Mouse (Mus musculus) MEL (cell line): ENCODE data around the gene Clic4. TPM values are rescaled to one million over a fixed set of nuclear protein-coding genes. Genes with fewer than 3 reads are reported as not detected.
"Not testable (repeated sequence)": the region's sequence is repeated elsewhere in the genome, so short reads cannot be mapped to it uniquely, and the experiment has no call there.

Experiments
- DNase-seq: peaks from one replicate; pipeline ENCODE4 v3.0.0; 2011; ENCODE audit warnings: low read depth, low spot score
- H3K27ac ChIP-seq: 2 replicates; pipeline ENCODE4 v1.5.1; 2012; ENCODE audit warnings: low read depth, mild to moderate bottlenecking, control low read depth, low read length, moderate library complexity; ENCODE audit not compliant: control insufficient read depth
- H3K27me3 ChIP-seq, 2 experiments: fragments of 150-350 bp in 1 of 2; sonication (generic) in 1 of 2; 2 replicates each; pipeline ENCODE4 v1.6.1; 2012; ENCODE audit warnings: low read length in 2 of 2, mild to moderate bottlenecking in 2 of 2, improper control_type of control experiment in 1 of 2, moderate library complexity in 1 of 2; ENCODE audit not compliant: insufficient read depth in 2 of 2, control insufficient read depth in 1 of 2
- H3K36me3 ChIP-seq, 2 experiments: 2 replicates each; pipeline ENCODE4 v1.6.1; 2012 to 2014; ENCODE audit warnings: low read length in 2 of 2, improper control_type of control experiment in 1 of 2, inconsistent platforms in 1 of 2, mild to moderate bottlenecking in 1 of 2; ENCODE audit not compliant: insufficient read depth in 2 of 2, control insufficient read depth in 1 of 2
- H3K4me1 ChIP-seq, 2 experiments: fragments of 150-350 bp in 1 of 2; sonication (generic) in 1 of 2; 2 replicates each; pipeline ENCODE4 v1.6.1; 2012; ENCODE audit warnings: low read length in 2 of 2, improper control_type of control experiment in 1 of 2, mild to moderate bottlenecking in 1 of 2; ENCODE audit not compliant: insufficient read depth in 2 of 2, control insufficient read depth in 1 of 2
- H3K4me3 ChIP-seq, 2 experiments: fragments of 150-350 bp in 1 of 2; sonication (generic) in 1 of 2; 2 replicates each; pipeline ENCODE4 v1.5.1; 2012; ENCODE audit warnings: low read depth in 2 of 2, low read length in 2 of 2, mild to moderate bottlenecking in 2 of 2, moderate library complexity in 2 of 2, control low read depth in 1 of 2, improper control_type of control experiment in 1 of 2; ENCODE audit not compliant: control insufficient read depth in 1 of 2, insufficient read depth in 1 of 2
- H3K79me2 ChIP-seq: 2 replicates; pipeline ENCODE4 v1.6.1; 2012; ENCODE audit warnings: mild to moderate bottlenecking, low read length, moderate library complexity; ENCODE audit not compliant: control insufficient read depth, poor library complexity, insufficient read depth
- H3K9ac ChIP-seq: 2 replicates; pipeline ENCODE4 v1.6.1; 2012; ENCODE audit warnings: low read depth, mild to moderate bottlenecking, control low read depth, low read length, moderate library complexity; ENCODE audit not compliant: control insufficient read depth, poor library complexity, severe bottlenecking
- H3K9me3 ChIP-seq: fragments of 150-350 bp; sonication (generic); replicated peaks from 2 replicates; pipeline ENCODE4 v1.6.1; 2012; ENCODE audit warnings: mild to moderate bottlenecking, low read length, improper control_type of control experiment, moderate library complexity; ENCODE audit not compliant: insufficient read depth
- JUND ChIP-seq: IDR thresholded peaks from 2 replicates; pipeline ENCODE4 v1.6.1; 2011; ENCODE audit warnings: low read depth, mild to moderate bottlenecking, improper control_type of control experiment, low read length
- MAX ChIP-seq: IDR thresholded peaks from 2 replicates; pipeline ENCODE4 v1.6.1; 2011; ENCODE audit warnings: low read length, improper control_type of control experiment
- MXI1 ChIP-seq: IDR thresholded peaks from 2 replicates; pipeline ENCODE4 v1.6.1; 2011; ENCODE audit warnings: mild to moderate bottlenecking, low read depth, low read length, improper control_type of control experiment
- POLR2AphosphoS2 ChIP-seq: IDR thresholded peaks from 2 replicates; pipeline ENCODE4 v1.6.1; 2011; ENCODE audit warnings: low read length, improper control_type of control experiment
- polyA plus RNA-seq, 2 experiments: library from polyadenylated mRNA; stranded (reverse) in 1 of 2; unstranded in 1 of 2; fragments of >175 nt in 1 of 2; fragments of >200 nt in 1 of 2; gene quantifications; 2 replicates each; pipeline versions ENCODE4 v1.2.1 to v1.2.4; 2012; ENCODE audit warnings: low replicate concordance in 2 of 2, low read depth in 1 of 2; ENCODE audit not compliant: insufficient read length in 2 of 2, insufficient read depth in 1 of 2, missing spikeins in 1 of 2
- total RNA-seq: library from RNA; depleted of rRNA; stranded (reverse); fragments of 300-350 nt; gene quantifications from 2 replicates; pipeline ENCODE4 v1.2.3, GENCODE M21; 2012

Gene Clic4
- total and polyA plus RNA-seq, 3 experiments = 32.9 to 274 (median 83.8) TPM

- H3K36me3 ChIP-seq = peaks cover 0 to 22% of the 10 kb centered on the region in 2 experiments; a peak in 2 of 4 replicates
- H3K27ac ChIP-seq = no peak overlapping the region
- H3K79me2 ChIP-seq = no peaks in the 10 kb centered on the region
- peaks cover 13 to 29% of the 10 kb centered on the region in 2 experiments for H3K4me1 ChIP-seq
- no peak for TF ChIP-seq JUND
- DNase-seq = no peak
- no peaks in the 10 kb centered on the region for H3K27me3 ChIP-seq
- H3K4me3 ChIP-seq = no peak overlapping the region
- no peaks in the 10 kb centered on the region for H3K9me3 ChIP-seq
- no peak overlapping the region for H3K9ac ChIP-seq
These were observed 10.8 kb upstream of the Clic4 start for GRCm38 (mm10) chr4:135283417-135283816.

GRCm38 (mm10) chr4:135282651-135283290 is 10.2 kb upstream of the Clic4 start:
- Histone ChIP-seq H3K27ac (no peak overlapping the region), H3K9ac (no peak overlapping the region), H3K9me3 (no peaks in the 10 kb centered on the region), H3K4me3 (no peak overlapping the region), H3K79me2 (no peaks in the 10 kb centered on the region), H3K36me3 (peaks cover 0 to 16% of the 10 kb centered on the region in 2 experiments; a peak in 2 of 4 replicates), H3K27me3 (no peaks in the 10 kb centered on the region), H3K4me1 (peaks cover 10 to 25% of the 10 kb centered on the region in 2 experiments)
- no peak for DNase-seq
- TF ChIP-seq MXI1 (no peak), MAX (no peak)

GRCm38 (mm10) chr4:135280016-135280415 is 7.4 kb upstream of the Clic4 start:
- H3K9ac ChIP-seq, H3K9me3 ChIP-seq, H3K4me3 ChIP-seq, DNase-seq, H3K4me1 ChIP-seq, H3K27ac ChIP-seq, H3K36me3 ChIP-seq, H3K27me3 ChIP-seq, H3K79me2 ChIP-seq: not testable (repeated sequence)

- Histone ChIP-seq H3K9me3 (no peaks in the 10 kb centered on the region), H3K36me3 (no peaks in the 10 kb centered on the region), H3K79me2 (peaks cover 7% of the 10 kb centered on the region), H3K9ac (no peak overlapping the region), H3K27ac (no peak overlapping the region), H3K4me1 (peaks cover 0 to 7% of the 10 kb centered on the region in 2 experiments; a peak in 2 of 4 replicates), H3K27me3 (no peaks in the 10 kb centered on the region), H3K4me3 (no peak overlapping the region)
- DNase-seq = no peak
- TF ChIP-seq POLR2AphosphoS2 = no peak
These were observed 4.2 kb upstream of the Clic4 start for GRCm38 (mm10) chr4:135276681-135277379.
